Mouse (Mus musculus) erythroid progenitor cell, adult 5-6 weeks (primary cell): Measurements from ENCODE around the gene Fstl1. TPM values are rescaled to one million over a fixed set of nuclear protein-coding genes. Genes with fewer than 3 reads are reported as not detected.

Source experiments
- ATAC-seq: replicated peaks from 2 replicates; pipeline ENCODE4 v1.8.0; 2016; ENCODE audit warnings: moderate number of reproducible peaks, mild to moderate bottlenecking, moderate TSS enrichment, inconsistent platforms; ENCODE audit not compliant: poor library complexity, low FRiP score, severe bottlenecking
- total RNA-seq, 2 experiments: library from RNA; stranded (forward) in 1 of 2; stranded (reverse) in 1 of 2; fragments of 150-400 nt in 1 of 2; fragments of 186-747, 209-891 nt in 1 of 2; gene quantifications; 2 replicates each; pipeline versions ENCODE4 v1.2.3 to v1.2.4; 2015 to 2017; ENCODE audit warnings: low replicate concordance in 2 of 2

Fstl1 gene
- total RNA-seq, 2 experiments from 2014 or later: 1.6 to 2.1 TPM

- ATAC-seq: no peak
Measured at GRCm38 (mm10) chr16:37813691-37814382, 37.2 kb downstream of the Fstl1 start.

- ATAC-seq: no peak
Measured at GRCm38 (mm10) chr16:37814383-37814971, 37.8 kb downstream of the Fstl1 start.

- ATAC-seq: no peak
Measured at GRCm38 (mm10) chr16:37817986-37818385, 41.3 kb downstream of the Fstl1 start.

DNA sequence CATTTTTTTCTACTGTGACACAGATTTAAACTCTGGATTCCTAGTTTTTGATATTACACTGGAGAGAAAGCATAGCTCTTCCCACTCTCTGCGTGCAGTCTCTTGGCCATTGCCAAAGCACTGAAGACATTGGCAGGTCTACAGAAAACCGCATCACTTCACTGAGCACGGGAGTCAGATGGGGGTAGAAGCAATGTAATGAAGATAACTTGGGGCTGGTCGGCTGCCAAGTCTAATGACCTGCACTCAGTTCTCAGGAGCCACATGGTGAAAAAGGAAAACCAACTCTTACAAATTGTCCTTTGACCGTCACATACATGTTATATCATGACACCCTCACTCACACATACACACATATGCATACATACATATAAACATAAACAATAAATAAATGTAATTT lies 47.3 kb downstream of the Fstl1 start:
- no peak for ATAC-seq

GRCm38 (mm10) chr16:37824778-37825505 lies 48.3 kb downstream of the Fstl1 start:
- ATAC-seq: no peak

DNA sequence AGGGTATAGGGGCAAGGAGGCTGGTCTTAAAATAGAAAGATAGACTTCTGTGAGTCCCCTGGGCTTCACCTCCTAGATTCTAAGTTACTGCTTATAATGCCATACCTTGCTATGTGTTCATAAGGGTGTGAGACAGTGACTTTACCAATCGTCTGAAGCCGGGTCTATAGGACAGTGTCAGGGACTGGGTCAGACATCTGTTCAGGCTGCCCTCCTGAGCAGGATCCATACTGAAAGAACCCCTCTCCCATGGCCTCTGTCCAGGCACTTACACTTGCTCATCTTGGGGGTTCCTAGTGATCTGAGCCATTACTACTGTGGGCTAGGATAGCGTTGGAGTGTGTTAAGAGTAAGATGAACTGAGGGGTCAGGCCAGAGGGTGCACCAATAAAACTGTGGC lies 49.6 kb downstream of the Fstl1 start:
- ATAC-seq: no peak

DNA sequence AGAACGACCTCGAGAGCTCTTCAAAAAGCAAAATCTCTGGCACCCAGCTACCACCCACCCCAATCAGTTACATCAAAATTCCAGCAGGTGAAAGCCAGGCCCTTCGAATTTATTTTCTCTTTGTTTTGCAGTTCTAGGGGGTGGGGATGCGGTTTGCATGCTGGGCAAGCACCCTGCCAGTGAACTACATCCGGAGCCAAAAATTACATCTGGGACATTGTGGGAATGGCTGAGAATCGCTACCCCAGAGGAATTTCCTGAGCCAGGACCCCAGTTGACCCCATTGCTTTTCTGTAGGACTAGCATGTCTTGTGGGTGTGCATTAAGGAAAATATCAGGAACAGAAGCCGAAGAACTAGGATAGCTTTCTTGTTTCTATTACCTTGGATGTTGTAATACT lies 54.4 kb downstream of the Fstl1 start:
- no peak for ATAC-seq

GRCm38 (mm10) chr16:37837571-37837970 lies 60.9 kb downstream of the Fstl1 start:
- ATAC-seq: no peak

- ATAC-seq: no peak
Measured at GRCm38 (mm10) chr16:37842439-37842838, 65.8 kb downstream of the Fstl1 start.

DNA sequence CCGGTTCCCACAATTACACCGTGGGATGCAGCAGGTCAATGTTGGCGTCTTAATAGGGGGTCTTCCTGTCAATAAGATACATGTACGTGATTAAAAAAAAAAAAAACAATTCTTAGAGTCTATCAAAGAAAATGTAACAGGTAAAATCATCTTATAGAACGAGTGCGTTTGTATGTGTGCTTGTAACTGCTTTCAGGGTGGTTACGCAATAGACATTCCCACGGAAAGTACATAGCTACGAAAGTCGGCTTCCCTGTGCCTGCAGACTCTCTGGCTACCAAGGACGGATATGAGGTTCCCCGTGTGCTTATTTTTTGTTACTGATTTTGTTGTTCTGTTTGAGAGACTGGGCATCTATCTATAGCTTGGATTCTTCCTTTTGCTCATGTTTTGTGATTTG lies 67.1 kb downstream of the Fstl1 start:
- no peak for ATAC-seq

DNA sequence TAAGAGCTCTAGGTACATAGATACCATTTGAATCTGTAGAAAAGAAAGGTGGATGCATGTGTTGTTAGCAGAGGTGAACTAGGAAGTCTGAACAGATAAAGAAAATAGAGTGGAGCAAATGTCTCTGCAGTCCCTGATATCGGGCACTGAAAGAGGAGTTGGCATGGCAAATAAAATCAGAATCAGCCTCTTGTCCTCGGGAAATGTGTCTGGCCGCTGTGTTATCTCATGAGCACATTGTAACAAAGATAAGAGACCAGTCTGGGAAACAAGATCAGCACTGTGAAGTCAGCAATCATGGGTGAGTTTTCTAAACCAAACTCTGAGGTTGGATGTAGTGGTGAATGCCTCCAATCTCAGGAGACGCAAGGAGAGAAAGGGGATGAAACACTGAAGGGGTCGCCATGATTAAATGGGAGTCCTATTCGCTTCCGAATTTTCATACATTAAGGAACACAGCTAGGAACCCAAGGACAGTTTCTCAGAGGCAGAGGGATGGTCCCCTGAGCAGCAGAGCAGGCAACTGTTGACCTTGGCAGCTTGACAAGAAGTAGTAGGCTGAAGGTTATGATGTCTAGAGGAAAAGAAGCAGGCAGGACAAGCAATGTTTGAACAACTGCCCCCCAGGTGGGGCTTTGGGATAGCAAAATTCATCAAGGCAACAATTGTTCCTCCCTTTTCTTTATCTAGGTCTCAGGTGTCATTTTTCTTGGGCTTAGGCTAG lies 68.7 kb downstream of the Fstl1 start:
- no peak for ATAC-seq

DNA sequence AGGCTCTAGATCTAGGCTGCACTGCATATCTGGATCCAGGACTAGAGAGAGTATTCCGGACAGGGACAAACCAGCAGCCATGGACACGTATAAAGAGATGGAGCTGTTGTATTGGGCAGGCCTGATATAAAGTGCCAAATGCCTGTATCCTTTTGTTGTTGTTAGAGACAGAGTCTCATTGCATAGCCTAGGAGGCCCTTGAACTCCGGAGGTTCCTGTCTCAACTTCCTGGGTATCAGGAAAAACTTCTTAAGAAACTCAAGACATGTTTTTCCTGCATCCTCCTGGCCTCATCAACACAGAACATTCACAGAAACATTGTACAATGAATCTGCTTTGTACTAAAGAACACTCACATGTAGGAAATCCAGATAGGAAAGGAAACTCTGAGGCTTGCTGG lies 70.4 kb downstream of the Fstl1 start:
- no peak for ATAC-seq

DNA sequence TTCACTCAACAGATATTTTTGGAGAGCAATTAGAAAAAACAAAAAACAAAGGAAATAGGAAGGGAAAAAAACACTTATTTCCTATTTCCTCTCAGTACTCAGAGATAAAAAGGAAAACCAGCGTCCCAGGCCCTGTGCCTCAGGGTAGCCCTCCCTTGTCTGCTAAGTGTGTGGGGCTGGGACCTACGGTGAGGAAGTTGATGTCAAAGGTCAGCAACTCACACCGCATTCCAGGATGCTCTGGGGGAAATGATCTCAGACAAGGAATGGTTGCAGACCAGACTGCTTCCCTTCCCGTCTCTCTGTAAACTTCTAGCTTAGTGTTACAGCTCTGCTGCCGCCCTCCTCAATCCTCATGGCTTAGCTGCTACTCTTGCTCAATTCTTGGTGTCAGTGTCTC lies 74.7 kb downstream of the Fstl1 start:
- no peak for ATAC-seq

GRCm38 (mm10) chr16:37853279-37853678 lies 76.6 kb downstream of the Fstl1 start:
- ATAC-seq: no peak

- no peak for ATAC-seq
Measured at GRCm38 (mm10) chr16:37854054-37854453, 77.4 kb downstream of the Fstl1 start.

GRCm38 (mm10) chr16:37854593-37854992 lies 77.9 kb downstream of the Fstl1 start:
- no peak for ATAC-seq

GRCm38 (mm10) chr16:37855583-37855982 lies 78.9 kb downstream of the Fstl1 start:
- ATAC-seq: no peak

DNA sequence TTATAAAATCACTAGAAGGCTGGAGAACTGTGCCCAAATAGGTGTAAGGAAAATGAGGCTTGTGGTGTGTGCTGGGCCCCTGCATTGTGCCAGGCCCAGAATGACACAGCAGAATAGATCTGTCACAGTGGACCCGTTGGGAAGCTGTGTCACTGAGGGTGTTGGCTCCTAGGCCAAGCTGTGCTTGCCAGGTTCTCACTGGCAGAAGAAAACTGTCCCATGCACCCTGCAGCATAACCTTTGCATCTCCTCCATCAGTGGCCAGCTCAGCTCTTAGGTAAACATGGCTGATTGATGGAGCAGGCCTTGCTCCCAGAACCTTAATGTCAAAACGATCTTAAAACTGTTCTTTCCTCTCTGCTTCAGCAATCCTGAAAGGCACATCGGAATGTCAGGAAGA lies 79.7 kb downstream of the Fstl1 start:
- no peak for ATAC-seq

GRCm38 (mm10) chr16:37857495-37857894 lies 80.8 kb downstream of the Fstl1 start:
- no peak for ATAC-seq

DNA sequence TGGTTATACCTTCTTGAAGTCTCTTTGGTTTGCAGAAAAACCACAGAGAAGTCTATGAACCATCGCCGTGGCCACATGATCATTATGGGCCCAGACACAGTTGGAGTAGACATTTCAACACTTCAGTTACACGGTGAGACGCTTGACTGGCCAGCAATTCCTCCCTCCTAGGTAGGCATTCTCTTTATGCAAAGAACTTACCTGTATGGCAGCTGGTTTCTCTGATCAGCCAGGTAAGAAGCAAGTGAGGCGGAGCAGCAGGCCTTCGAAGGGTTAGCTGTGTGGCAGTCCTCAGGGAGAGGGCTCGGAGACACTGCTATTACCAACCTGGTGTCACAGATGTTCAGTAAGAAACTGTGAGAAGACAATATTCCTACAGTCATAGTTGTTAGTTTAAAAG lies 83.5 kb downstream of the Fstl1 start:
- no peak for ATAC-seq

- no peak for ATAC-seq
Measured at GRCm38 (mm10) chr16:37861029-37861428, 84.4 kb downstream of the Fstl1 start, which contains the start of gene Gm36028. Gm36028 (minus strand) TSS chr16:37861146.
